ENCODE assay signal across 15 mouse cellular contexts in genomic region chr7:57760466-57760865, GRCm38 (mm10).
"Had no signal": no experiment of that assay in that cellular context is flagged by ENCODE, and none has a peak within 500 bp of the region (broad histone marks: within the 10 kb centered on the region; RNA-seq: fewer than 3 reads in every experiment).

No protein-coding gene starts in this region.

- DNase-seq: retina, postnatal 1 day; right cerebral cortex, adult 18-20 months; right cerebral cortex, postnatal 14 days; right cerebral cortex, postnatal 25 days; right cerebral cortex, postnatal 4 days; spleen, adult 18-20 months; thymus, adult 18-20 months; thymus, adult 2 months; thymus, postnatal 14 days; thymus, postnatal 25 days; thymus, postnatal 36 days; thymus, postnatal 4 days had no signal

- H3K4me3 ChIP-seq: neural tube, embryonic 15.5 days; stomach, embryonic 15.5 days had no signal

- H3K27ac ChIP-seq: neural tube, embryonic 15.5 days; stomach, embryonic 15.5 days; stomach, postnatal 0 days had no signal
